Mouse (Mus musculus) heart, adult 11 months (tissue): ENCODE measurements at regions not wholly inside any gene's neighbourhood (a gene's known extent, or its start where the extent isn't known, plus 50 kb on each side); places are given as distances from the start of the nearest gene placed in this dataset.

ENCODE experiments used
- DNase-seq: peaks from one replicate; pipeline ENCODE4 v3.0.0; 2022

DNA sequence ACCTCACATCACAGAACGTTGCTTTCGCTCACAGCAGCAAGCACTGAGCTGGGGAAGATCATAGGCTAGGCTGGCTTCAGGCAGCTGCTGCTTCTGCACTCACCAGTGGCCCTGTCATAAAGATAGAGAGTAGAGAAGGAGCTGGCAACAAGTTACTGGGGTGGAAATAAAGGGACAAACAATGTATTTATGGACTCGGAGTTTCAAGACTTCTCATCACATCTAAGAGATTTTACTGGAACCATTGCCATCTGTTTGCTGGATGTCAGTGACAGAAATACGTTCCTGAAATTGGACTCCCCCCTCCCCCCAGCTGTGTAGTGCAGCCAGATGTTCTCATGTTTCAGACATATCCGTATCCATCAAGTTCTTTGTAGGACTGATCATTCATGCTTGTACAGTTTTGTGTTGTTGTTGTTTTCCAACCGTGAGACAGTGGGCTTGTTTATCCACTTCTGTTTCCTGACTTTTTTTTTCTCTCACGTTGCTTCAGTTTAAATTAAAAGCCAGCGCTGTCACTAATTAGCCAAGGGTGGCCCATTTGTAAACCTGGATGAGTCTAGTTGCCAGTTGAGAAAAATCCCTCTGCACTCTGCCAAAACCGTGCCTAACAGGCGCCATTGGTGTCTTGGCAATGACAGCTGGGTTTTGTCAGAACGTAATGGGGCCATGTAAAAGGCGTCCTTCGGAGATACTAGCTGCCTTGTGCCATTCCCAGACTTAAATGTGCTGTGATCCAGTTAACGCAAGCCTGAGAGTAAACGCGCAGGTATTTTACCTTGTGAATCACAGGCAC, 496.0 kb upstream of the Id4 start:
- DNase-seq: peak; percentile 64

DNA sequence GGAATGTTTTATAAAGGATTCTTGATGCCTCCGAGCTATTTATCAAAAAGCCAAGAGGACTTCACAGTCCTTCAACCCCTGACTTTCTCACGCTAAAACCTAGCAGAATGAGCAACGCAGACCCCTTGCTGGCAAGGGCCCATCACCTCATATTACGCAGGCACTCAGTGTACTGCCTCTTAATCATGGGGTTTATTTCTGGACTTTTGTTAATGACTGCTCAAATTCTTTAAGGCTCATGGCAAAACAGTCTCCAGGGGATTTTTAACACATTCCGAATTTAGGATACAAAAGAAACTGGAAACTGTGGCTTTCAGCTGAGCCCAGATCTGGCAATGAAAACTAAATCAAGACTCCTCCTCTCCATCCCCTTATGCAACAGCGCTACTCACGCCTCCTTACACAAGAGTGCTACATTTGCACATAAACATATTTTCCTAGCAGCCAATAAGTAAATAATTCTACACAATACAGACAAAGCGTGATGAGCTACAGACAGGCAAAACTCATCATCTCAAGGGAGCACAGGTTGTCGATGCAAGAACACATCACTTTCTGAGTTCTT, 492.0 kb upstream of the Id4 start:
- peak; percentile 66 for DNase-seq

DNA sequence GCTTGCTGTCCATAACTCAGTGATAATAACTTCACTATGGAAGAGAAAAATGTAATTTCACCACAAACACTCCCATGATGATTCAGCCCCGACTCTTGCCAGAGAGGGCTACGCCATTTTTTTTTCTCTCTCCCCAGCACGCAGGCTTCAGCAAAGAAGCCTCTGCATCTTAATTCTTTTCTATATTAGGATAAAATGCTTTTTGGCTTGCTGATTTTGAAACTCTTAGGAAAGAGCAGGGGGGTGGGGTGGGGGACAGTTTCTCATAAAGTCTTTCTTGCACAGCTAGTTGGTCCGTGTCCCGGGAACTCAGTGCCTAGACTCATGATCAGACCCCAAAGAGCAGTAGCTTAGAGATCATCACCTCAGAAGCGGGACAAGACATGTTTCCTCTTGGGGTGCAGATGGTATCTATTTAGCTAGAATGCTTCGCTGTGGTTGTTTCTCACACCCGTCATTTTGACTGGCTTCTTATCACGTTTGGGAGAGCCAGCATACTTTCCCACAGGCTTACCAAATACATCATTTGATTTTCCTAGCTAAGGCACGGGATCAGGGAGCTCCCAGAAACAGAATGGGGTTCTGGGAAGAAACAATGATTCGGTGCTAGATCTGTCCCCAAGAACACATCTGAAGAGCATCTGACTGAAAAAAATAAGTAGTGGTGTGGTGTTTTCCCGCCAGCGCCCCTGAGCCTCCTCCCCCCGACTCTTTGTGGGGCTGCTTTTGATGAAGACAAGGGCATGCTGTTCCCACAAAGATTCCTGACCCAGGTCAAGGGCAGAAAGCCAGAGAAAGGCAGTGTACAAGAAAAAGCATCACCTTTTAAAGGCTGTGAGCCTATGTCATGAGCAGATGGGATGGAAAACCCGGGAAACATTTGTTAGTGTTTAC, 483.6 kb upstream of the Id4 start:
- peak; percentile 90 for DNase-seq

GRCm38 (mm10) chr13:47778218-47779009, 482.6 kb upstream of the Id4 start:
- no peak for DNase-seq

- peak; percentile 25 for DNase-seq
Measured at GRCm38 (mm10) chr13:47784406-47784805, 476.6 kb upstream of the Id4 start.

- DNase-seq: peak; percentile 95
Measured at GRCm38 (mm10) chr13:47797859-47798258, 463.2 kb upstream of the Id4 start.

DNA sequence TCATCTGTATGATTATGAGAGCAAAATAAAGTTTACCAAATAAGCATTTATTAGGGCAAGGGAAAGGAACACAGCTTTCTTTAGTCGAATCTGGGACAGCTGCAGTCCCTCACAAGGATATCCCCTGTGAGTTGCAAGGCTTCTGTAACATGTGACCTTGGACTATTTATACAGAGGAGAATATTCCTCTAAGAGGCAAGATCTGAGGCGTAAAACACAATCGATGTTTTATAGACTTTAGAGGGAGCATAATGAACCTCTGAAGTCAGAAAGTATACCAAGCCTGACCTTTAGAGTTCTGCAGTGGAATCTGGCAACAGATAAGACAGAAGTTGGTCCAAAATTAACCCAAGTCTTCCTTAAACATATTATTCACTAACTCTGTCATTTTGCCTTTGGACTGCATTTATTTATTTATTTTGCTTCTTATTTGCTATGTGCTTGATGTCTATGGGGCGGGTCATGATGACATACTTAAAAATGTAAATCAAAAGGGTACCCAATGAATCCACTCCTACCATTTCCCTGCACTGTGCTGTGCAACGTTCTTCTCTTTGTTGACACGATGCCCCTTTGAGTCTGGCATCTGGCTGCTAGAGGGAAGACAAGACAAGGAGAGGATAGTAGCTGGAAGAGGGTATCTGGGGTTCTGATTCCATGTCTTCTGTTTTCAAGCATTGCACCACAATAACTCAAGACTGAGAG, 449.2 kb upstream of the Id4 start:
- no peak for DNase-seq

GRCm38 (mm10) chr13:47818924-47819564, 442.0 kb upstream of the Id4 start:
- DNase-seq: no peak

GRCm38 (mm10) chr13:47836491-47836890, 424.5 kb upstream of the Id4 start:
- no peak for DNase-seq

DNA sequence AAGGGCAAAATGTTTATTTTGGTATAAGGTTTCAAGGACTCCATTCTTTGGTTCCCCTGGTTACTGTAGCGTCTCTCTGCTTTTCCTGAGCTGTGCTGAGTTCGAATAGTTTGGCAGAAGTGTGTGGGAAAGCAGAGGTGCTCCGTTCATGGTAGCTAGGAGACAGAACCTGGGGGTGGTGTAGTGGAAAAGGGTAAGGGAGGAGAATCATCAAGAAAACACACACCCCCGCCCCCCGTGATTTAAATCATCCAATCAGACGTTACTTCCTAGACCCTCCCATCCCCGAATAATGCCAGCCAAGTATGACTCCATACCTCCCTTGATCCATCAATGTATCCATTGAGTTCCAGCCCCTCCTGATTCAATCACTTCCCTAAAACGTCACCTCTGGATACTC, 418.6 kb upstream of the Id4 start:
- no peak for DNase-seq

- no peak for DNase-seq
Measured at GRCm38 (mm10) chr13:47843011-47843410, 418.0 kb upstream of the Id4 start.

DNA sequence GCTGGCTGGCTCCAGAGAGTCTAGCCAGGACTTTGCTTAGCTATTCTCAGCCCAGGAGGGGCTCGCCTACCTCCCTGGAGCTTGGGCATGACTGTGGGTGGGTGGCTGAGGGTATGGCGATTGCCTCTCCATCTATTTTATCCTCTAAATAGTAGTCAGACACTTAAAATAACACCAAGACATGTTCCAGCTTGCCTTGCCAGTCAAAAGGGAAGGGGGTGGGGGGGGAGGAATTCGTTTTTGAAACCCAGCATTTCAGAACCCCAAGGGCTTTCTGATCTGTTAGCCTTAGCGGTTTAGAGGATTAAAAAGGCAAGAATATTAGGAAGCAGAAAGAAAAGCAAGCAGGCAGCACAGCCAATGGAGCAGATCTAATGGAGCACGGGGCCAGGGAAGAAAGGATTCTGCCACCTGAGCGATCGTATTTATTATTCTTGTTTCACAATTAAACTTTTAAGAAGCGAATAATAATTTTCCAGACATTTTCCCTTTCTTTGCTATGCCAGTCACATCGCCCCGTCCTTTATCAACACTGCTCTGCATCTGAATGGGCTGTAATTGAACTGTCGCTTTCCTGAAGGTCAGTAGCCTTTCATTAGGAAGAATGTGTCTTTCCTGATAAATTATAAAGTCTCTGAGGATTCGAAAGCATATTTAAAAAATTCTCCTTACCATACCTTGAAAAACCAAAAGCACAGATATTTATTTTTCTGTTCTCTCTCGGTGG, 417.3 kb upstream of the Id4 start:
- no peak for DNase-seq

GRCm38 (mm10) chr13:47846713-47847112, 414.3 kb upstream of the Id4 start:
- DNase-seq: no peak

DNA sequence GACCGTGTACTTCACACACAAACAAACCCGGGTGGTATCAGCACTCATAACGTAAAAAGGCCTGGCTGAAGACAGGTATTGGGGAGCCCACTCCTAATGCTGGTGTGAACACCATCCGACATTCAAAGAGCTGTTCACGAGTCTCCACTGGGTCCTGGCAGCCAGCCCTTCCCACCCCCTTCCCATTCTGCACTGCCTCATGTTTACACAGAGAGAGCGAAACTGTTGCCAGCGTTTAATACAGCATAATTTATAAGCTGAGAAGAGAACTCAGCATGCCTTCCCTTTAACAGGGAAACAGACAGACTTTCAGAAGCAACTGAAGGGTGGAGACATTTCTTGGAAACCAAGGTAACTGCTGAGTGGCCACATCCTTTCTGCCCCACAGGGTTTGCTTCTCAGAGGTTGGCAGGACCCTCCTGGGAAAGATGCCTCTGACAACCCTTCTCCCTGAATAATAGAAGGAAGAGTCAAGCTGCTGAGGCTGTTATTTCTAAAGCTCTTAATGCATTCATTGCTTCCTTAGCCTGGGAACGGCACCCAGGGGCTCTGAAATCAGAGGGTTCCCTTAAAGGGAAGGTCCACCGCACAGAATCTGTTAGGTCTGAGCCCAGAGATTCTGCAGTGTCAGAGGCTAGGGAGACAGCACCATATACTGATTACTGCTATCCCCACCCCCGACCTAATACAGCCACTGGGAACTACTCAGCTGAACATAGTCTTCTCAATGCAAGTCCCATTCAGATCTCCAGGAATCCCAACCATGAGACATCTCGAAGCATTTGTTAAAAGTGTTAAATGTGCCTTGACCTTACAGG, 412.4 kb upstream of the Id4 start:
- no peak for DNase-seq

DNA sequence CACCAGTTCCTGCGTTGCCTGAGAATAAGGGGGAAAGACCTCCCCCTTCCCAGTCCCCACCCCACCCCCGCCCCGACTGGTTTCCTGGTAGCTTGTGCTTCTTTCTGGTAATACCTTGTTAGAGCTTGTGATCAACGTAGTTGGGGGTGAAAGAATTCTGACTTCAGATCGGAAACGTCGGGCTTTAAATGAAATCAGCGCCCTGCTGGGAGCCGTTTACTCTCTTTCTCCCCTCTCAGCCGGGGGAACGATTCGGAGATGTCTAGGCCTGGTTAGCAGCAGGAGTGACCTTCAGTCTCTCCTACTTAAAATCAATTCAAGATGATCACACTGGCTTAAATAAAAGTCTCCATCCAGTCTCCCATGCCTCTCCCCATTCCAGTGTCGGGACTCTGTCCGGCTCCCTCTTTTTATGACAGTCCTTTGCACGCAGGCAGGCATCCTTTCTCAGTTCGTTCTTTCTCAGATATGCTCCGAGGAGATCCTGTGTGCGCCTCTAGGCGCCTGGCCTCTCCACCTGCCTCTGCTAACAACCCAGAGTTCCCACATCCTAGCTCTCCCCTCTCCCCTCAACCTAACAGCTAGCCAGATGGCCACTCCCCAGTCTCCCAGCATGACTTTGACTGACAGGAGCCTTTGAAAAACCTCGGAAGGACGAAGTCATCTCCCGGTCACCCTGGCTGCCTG, 405.5 kb upstream of the Id4 start:
- DNase-seq: no peak

DNA sequence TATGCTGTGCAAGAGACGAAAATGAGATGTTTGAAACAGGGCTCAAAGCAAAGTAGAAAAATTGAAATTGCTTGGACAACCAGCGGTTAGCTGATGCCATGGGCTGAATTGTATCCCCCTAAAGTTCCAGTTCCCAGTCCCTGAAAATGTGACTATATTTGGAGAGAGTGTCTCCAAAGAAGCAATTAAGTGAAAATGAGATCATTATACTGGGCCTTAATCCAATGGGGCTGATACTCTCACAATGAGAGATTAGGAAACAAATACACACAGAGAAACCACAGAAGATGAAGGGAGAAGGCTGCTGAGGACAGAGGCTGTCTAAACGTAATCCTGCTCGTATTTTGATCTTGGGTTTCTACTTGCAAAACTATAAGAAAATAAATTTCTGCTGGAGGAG, 402.1 kb upstream of the Id4 start:
- no peak for DNase-seq

GRCm38 (mm10) chr13:47860316-47860715, 400.7 kb upstream of the Id4 start:
- DNase-seq: no peak

- no peak for DNase-seq
Measured at GRCm38 (mm10) chr13:47862896-47863295, 398.1 kb upstream of the Id4 start.

DNA sequence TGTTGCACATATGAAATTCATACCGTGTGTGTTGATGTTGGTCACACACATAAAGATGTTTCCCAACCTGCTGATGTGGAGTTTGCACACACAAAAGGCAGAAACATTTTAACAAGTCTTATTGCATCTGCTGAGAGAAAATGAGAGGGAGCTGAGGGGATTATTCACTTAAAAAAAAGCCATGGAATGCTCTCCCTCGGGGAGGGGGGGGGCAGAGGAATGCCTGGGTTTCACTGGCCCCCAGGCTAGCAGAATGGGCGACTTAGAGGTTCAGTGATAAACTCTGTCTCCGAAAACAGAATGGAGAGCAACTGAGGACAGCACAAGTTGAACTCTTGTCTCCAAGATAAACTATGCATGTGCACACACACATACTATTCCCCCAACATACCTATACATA, 392.4 kb upstream of the Id4 start:
- no peak for DNase-seq
